Mouse (Mus musculus): ENCODE measurements around the gene Kif3c. TPM values are rescaled to one million over a fixed set of nuclear protein-coding genes. Genes with fewer than 3 reads are reported as not detected.

Gene Kif3c
- polyA plus RNA-seq, 1 experiment from 2014 or later: 95.6 TPM

GRCm38 (mm10) chr12:3352216-3352615 is 12.7 kb upstream of the Kif3c start:
- Histone ChIP-seq H3K4me1 (no peaks in the 10 kb centered on the region), H3K4me3 (no peak overlapping the region), H3K27me3 (replicated peaks) (no peaks in the 10 kb centered on the region), H3K36me3 (replicated peaks) (no peaks in the 10 kb centered on the region), H3K9ac (no peak overlapping the region), H3K9me3 (no peaks in the 10 kb centered on the region), H3K27ac (no peak overlapping the region), H3K4me2 (no peak overlapping the region)
- no peak for ATAC-seq (replicated peaks)
- 85% methylated on average over 6 of the region's 6 CpGs for WGBS

DNA sequence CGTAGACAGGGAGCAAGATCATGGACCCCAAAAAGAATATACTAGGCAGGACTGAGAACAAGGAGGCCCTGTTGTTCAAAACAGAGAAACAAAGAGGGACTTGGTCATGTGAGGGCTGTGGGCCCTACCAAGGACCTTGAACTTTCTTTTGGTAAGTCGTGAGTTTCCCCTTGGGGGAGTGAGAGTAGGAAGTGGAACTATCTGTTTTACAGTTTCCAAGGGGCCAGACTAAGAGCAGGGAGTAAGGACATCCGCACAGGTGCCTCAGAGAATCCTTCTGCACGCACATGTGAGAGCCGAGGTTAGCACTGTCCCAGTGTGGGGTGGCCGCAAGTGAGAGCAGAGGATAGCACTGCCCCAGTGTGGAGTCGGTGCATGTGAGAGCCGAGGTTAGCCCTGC is 9.9 kb upstream of the Kif3c start:
- Histone ChIP-seq H3K27me3 (replicated peaks) (no peaks in the 10 kb centered on the region), H3K9me3 (no peaks in the 10 kb centered on the region), H3K4me1 (no peaks in the 10 kb centered on the region), H3K27ac (no peak overlapping the region), H3K36me3 (replicated peaks) (no peaks in the 10 kb centered on the region), H3K4me2 (no peak overlapping the region), H3K4me3 (no peak overlapping the region), H3K9ac (no peak overlapping the region)
- no peak for ATAC-seq (replicated peaks)
- 89% methylated on average over 8 of the region's 8 CpGs for WGBS

DNA sequence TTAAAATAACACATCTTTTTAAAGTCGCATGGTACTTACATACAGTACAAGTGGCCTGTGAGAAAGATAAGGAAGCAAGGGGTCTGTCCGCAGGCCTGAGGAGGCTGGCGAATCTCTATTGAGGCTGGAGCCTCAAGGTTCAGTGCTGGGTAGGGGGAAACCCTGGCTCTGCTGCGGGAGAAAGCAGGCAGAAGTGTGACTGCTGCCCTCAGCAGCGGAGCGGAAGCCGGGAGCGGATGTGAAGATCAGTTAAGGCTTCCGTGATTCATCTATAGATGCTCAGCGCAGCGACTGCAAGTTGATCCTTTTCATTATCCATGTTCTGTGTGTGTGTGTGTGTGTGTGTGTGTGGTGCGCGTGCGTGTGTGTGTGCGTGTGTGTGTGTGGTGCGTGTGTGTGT is 8.1 kb upstream of the Kif3c start:
- Histone ChIP-seq H3K4me2 (peak overlapping the region; percentile 27), H3K27me3 (replicated peaks) (no peaks in the 10 kb centered on the region), H3K36me3 (replicated peaks) (no peaks in the 10 kb centered on the region), H3K9ac (no peak overlapping the region), H3K4me3 (0 out of 2 replicates have a peak overlapping the region, but pooled peaks have one; percentile 12), H3K27ac (no peak overlapping the region), H3K9me3 (no peaks in the 10 kb centered on the region), H3K4me1 (no peaks in the 10 kb centered on the region)
- WGBS: 78% methylated on average over 16 of the region's 16 CpGs
- ATAC-seq (replicated peaks): no peak

DNA sequence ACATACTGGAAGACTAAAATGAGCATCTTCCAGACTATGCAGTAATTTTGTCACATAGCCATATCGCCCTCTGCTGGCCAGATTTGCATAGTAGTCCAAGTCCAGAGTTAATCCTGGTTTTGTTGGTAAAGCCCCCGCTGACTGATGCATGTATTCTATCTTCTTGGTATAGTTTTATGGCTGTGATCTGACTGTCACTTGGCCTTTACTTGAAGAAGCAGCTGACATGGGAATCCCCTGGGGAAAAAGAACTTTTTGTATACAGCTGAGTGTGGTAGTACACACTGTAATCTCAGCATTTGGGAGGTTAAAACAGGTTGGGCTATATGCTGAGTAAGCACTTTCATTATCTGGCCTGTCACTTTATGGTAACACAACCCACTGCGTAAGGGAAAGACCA is 5.6 kb upstream of the Kif3c start:
- Histone ChIP-seq H3K27ac (no peak overlapping the region), H3K4me1 (0 out of 2 replicates have a peak, but pooled peaks cover under 1% of the 10 kb centered on the region), H3K9ac (no peak overlapping the region), H3K36me3 (replicated peaks) (no peaks in the 10 kb centered on the region), H3K4me3 (no peak overlapping the region), H3K9me3 (no peaks in the 10 kb centered on the region), H3K4me2 (no peak overlapping the region), H3K27me3 (replicated peaks) (no peaks in the 10 kb centered on the region)
- 29% methylated on average over 3 of the region's 3 CpGs for WGBS
- ATAC-seq (replicated peaks): 0 out of 2 replicates have a peak, but pooled peaks have one; percentile 9

DNA sequence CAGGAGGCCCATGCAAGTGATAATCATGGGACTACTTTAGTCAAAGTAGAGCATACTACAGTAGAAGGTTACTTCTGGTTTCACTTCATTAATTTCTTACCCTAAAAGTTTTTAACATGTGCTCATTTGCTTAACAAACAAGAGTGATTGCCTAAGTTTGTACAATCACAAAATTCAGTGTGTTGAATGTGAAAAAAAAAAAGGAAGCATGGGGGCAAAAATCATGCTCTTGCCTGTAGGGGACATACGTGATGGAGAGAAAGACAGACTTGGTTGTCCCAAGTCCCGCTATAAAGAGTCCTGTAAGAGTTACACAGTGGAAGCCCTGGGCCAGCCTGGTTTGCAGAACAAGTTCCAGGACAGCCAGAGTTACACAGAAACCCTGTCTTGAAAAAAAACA is 4.9 kb upstream of the Kif3c start:
- Histone ChIP-seq H3K9me3 (no peaks in the 10 kb centered on the region), H3K4me3 (no peak overlapping the region), H3K27me3 (replicated peaks) (no peaks in the 10 kb centered on the region), H3K36me3 (replicated peaks) (no peaks in the 10 kb centered on the region), H3K4me1 (0 out of 2 replicates have a peak, but pooled peaks cover 4% of the 10 kb centered on the region), H3K27ac (no peak overlapping the region), H3K4me2 (no peak overlapping the region), H3K9ac (no peak overlapping the region)
- WGBS: 85% methylated on average over 2 of the region's 2 CpGs
- ATAC-seq (replicated peaks): no peak

- Histone ChIP-seq H3K4me3 (no peak overlapping the region), H3K27ac (peak overlapping the region; percentile 91), H3K27me3 (replicated peaks) (no peaks in the 10 kb centered on the region), H3K36me3 (replicated peaks) (peaks cover 8% of the 10 kb centered on the region; the same call in 1 of the 2 replicates), H3K9ac (no peak overlapping the region), H3K4me2 (no peak overlapping the region), H3K4me1 (peaks cover 32% of the 10 kb centered on the region), H3K9me3 (no peaks in the 10 kb centered on the region)
- ATAC-seq (replicated peaks): peak; percentile 2; the same call in 1 of the 2 replicates
- 86% methylated on average over 5 of the region's 5 CpGs for WGBS
Measured at GRCm38 (mm10) chr12:3364076-3364475, 856 bp upstream of the Kif3c start.

DNA sequence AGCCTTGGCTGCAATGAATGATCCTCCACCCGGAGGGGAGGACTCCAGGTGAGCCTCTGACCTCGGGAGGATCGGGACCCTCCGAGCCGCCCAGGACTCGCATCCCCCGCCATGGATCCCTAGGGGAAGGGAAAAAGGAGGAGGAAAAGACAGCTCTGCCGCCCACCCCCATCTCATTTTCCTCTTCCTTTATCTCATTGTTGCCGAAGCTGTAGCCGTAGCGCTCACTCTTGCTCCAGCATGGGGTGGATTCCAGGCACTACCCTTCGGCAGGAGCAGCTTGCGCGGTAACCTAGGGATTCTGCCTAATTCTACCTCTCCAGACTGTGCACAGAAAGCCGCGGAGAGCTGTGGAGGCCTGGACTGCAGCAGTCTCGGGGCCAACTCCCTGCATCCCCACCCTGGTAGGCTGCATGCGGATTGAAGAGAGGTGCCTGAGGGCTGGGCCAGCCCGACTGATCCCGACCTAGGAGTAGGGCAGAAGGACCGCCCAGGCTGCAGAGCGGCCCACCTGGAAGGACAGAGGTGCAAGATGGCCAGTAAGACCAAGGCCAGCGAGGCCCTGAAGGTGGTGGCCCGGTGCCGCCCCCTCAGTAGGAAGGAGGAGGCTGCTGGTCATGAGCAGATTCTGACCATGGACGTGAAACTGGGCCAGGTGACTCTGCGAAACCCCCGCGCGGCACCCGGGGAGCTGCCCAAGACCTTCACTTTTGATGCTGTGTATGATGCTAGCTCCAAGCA is 687 bp downstream of the Kif3c start:
- Histone ChIP-seq H3K27me3 (replicated peaks) (no peaks in the 10 kb centered on the region), H3K4me3 (peak overlapping the region; percentile 72), H3K9ac (peak overlapping the region; percentile 88), H3K36me3 (replicated peaks) (peaks cover 8% of the 10 kb centered on the region; the same call in 1 of the 2 replicates), H3K4me2 (peak overlapping the region; percentile 57), H3K4me1 (peaks cover 47% of the 10 kb centered on the region), H3K9me3 (no peaks in the 10 kb centered on the region), H3K27ac (peak overlapping the region; percentile 91)
- WGBS: 3% methylated on average over 28 of the region's 31 CpGs
- ATAC-seq (replicated peaks): peak; percentile 57

GRCm38 (mm10) chr12:3366190-3366956 is 1.4 kb downstream of the Kif3c start:
- WGBS: 62% methylated on average over 22 of the region's 22 CpGs
- H3K4me2 ChIP-seq: peak overlapping the region; percentile 57
- H3K9ac ChIP-seq: peak overlapping the region; percentile 88
- H3K9me3 ChIP-seq: no peaks in the 10 kb centered on the region
- peaks cover 8% of the 10 kb centered on the region; the same call in 1 of the 2 replicates for H3K36me3 ChIP-seq (replicated peaks)
- peak overlapping the region; percentile 72 for H3K4me3 ChIP-seq
- peak; percentile 13 for ATAC-seq (replicated peaks)
- H3K4me1 ChIP-seq: peaks cover 55% of the 10 kb centered on the region
- H3K27me3 ChIP-seq (replicated peaks): no peaks in the 10 kb centered on the region
- H3K27ac ChIP-seq: peak overlapping the region; percentile 91

DNA sequence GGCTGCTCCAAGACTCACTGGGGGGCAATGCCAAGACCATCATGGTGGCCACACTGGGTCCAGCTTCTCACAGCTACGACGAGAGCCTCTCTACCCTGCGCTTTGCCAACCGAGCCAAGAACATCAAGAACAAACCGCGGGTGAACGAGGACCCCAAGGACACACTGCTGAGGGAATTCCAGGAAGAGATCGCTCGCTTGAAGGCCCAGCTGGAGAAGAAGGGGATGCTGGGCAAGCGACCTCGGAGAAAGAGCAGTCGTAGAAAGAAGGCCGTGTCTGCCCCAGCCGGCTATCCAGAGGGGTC is 2.0 kb downstream of the Kif3c start:
- no peaks in the 10 kb centered on the region for H3K27me3 ChIP-seq (replicated peaks)
- ATAC-seq (replicated peaks): no peak
- H3K4me3 ChIP-seq: peak overlapping the region; percentile 72
- no peak overlapping the region for H3K27ac ChIP-seq
- H3K36me3 ChIP-seq (replicated peaks): peaks cover 8% of the 10 kb centered on the region; the same call in 1 of the 2 replicates
- no peaks in the 10 kb centered on the region for H3K9me3 ChIP-seq
- H3K4me1 ChIP-seq: peaks cover 60% of the 10 kb centered on the region
- H3K9ac ChIP-seq: no peak overlapping the region
- 96% methylated on average over 14 of the region's 14 CpGs for WGBS
- H3K4me2 ChIP-seq: peak overlapping the region; percentile 57

GRCm38 (mm10) chr12:3368771-3369170 is 3.8 kb downstream of the Kif3c start:
- 17% methylated on average over 3 of the region's 3 CpGs for WGBS
- peak overlapping the region; percentile 44 for H3K9ac ChIP-seq
- peak overlapping the region; percentile 72 for H3K4me3 ChIP-seq
- H3K4me2 ChIP-seq: peak overlapping the region; percentile 57
- peaks cover 15% of the 10 kb centered on the region; the same call in 1 of the 2 replicates for H3K36me3 ChIP-seq (replicated peaks)
- H3K27ac ChIP-seq: peak overlapping the region; percentile 60
- H3K9me3 ChIP-seq: no peaks in the 10 kb centered on the region
- peaks cover 78% of the 10 kb centered on the region for H3K4me1 ChIP-seq
- no peaks in the 10 kb centered on the region for H3K27me3 ChIP-seq (replicated peaks)
- no peak for ATAC-seq (replicated peaks)

DNA sequence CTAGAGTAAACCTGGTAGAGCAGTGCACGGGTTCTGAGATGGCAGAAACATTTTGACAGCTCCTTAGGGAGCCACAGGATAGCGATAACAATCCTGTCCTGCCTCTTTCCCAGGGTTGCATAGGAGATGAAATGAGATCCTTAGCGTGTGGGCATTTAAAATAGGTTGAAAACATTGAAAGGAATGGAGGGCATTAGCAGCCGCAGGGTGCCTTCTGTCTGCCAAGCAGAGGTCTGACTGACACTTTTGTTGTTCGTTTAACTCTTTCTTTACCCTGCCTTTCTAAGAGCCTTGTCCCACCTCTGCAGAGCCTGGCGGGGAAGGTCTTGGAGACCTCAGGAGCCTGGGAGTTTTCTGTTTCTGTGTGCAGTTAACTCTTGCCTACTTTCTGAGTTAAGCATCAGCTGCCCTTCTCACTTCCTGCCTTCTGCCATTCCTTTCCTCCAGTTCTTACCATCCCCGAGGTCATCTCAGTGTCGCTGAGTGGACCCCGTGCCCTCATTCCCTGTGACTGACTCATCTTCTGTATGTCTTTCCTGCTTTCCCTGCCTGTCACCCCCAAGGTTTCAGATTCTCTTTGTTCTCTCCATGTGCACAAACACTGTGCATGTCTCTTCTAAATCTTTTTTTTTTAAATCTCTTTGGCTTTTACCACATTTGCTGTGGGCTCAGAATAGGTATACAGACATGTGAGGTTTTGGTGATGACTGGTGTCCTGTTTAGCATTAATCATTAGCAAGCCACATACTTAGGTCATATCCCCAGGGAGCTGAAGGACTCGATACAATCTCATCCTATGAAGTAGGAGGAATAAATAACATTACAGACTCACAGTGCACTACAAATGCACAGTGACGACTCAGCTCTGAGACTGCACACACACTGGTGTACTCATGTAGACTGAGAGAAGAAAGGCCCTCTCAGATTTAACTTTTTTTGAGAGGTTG is 6.3 kb downstream of the Kif3c start:
- Histone ChIP-seq H3K9ac (peak overlapping the region; percentile 44), H3K36me3 (replicated peaks) (peaks cover 25% of the 10 kb centered on the region), H3K27ac (peak overlapping the region; percentile 68), H3K27me3 (replicated peaks) (no peaks in the 10 kb centered on the region), H3K4me2 (peak overlapping the region; percentile 57), H3K4me3 (peak overlapping the region; percentile 72), H3K9me3 (no peaks in the 10 kb centered on the region), H3K4me1 (peaks cover 78% of the 10 kb centered on the region)
- no peak for ATAC-seq (replicated peaks)
- WGBS: 4% methylated on average over 11 of the region's 11 CpGs

DNA sequence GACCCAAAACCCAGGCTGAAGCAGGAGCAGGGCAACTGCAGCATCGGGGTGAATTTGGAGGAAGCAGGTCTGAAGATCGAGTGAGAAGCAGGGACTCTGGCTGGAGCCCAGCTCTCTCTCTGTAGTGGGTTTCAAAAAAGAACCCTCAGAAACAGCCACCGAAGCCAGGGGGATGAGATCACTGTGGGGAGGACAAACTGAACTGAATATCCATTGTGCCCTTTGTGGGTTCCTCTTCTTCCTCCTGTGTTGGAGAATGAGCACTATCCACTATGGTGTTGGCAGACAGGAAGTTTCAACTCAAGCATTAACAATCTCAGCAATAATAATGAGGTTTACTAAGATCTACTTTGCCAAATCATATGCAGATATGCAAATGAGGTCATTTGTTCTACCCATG is 7.1 kb downstream of the Kif3c start:
- no peak; the same call in 1 of the 2 replicates for ATAC-seq (replicated peaks)
- peak overlapping the region; percentile 57 for H3K4me2 ChIP-seq
- peaks cover 21% of the 10 kb centered on the region for H3K36me3 ChIP-seq (replicated peaks)
- H3K4me3 ChIP-seq: peak overlapping the region; percentile 72
- H3K27me3 ChIP-seq (replicated peaks): no peaks in the 10 kb centered on the region
- 32% methylated on average over 3 of the region's 3 CpGs for WGBS
- peaks cover 71% of the 10 kb centered on the region for H3K4me1 ChIP-seq
- H3K27ac ChIP-seq: peak overlapping the region; percentile 68
- no peaks in the 10 kb centered on the region for H3K9me3 ChIP-seq
- H3K9ac ChIP-seq: no peak overlapping the region; the same call in 1 of the 2 replicates

All from midbrain, embryonic 15.5 days (tissue).